Mouse (Mus musculus) CH12.LX (cell line): ENCODE measurements around the gene Cdc42ep1.

Experiments
- CTCF ChIP-seq, 2 experiments: IDR thresholded peaks in 1 of 2; conservative IDR thresholded peaks in 1 of 2; 2 replicates each; pipeline ENCODE4 v1.5.1; 2011 to 2012; ENCODE audit warnings: low read depth in 2 of 2, low read length in 2 of 2, improper control_type of control experiment in 1 of 2, inconsistent platforms in 1 of 2, mild to moderate bottlenecking in 1 of 2, moderate library complexity in 1 of 2
- MAZ ChIP-seq: IDR thresholded peaks from 2 replicates; pipeline ENCODE4 v1.6.1; 2012; ENCODE audit warnings: low read depth, mild to moderate bottlenecking, inconsistent platforms, low read length, improper control_type of control experiment, moderate library complexity
- RAD21 ChIP-seq: IDR thresholded peaks from 2 replicates; pipeline ENCODE4 v1.6.1; 2011; ENCODE audit warnings: low read depth, mild to moderate bottlenecking, low read length, improper control_type of control experiment, moderate library complexity
- SIN3A ChIP-seq: IDR thresholded peaks from 2 replicates; pipeline ENCODE4 v1.6.1; 2012; ENCODE audit warnings: low read length, improper control_type of control experiment, inconsistent platforms
- SMC3 ChIP-seq: IDR thresholded peaks from 2 replicates; pipeline ENCODE4 v1.6.1; 2011; ENCODE audit warnings: low read depth, low read length, improper control_type of control experiment

DNA sequence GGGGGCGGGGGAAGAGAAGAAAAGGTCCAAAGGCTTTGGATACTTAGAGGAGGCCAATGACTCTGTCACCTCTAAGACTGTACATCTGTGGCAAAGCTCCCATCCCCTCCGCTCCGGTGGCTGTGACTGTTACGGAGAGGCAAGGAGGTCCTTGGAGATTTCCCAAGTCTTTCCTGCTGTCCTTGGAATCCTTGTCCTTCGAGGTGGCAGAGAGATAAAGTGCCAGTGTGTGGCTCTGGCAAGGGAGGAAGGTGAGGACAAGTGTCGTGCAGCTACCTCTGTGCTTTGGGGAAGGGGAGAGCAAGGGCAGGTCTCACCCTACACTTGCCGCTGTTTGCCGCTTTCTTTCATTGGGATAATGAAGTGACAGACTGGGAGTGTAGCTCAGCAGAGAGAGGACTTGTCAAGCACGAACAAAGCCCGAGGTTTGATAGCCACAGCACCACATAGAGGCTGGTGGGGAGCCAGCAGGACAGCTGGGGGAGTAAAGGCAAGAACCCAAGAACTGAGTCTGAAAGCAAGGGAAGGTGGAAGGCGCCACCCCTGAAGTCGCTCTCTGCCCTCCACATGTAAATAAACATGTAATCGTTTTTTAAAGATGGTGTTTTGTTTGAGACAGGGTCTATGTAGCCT is 31.5 kb downstream of the Cdc42ep1 start:
- TF ChIP-seq CTCF (conservative IDR thresholded peaks at IDR 0.05 in 1 of 2, IDR thresholded peaks at IDR 0.05 in 1 of 2; ENCODE audit: low read depth in 2 of 2, low read length in 2 of 2): no peak; a peak in 1 of 4 replicates
- no peak for TF ChIP-seq MAZ
- TF ChIP-seq SMC3: no peak
- no peak for TF ChIP-seq RAD21
- TF ChIP-seq SIN3A: no peak
